Mouse (Mus musculus) left cerebral cortex, adult 8-10 months (tissue): ENCODE measurements around the gene Htra3. TPM values are rescaled to one million over a fixed set of nuclear protein-coding genes. Genes with fewer than 3 reads are reported as not detected.

Source experiments
- DNase-seq, 2 experiments: peaks; one replicate each; pipeline ENCODE4 v3.0.0; 2022; ENCODE audit warnings: low spot score in 2 of 2
- total RNA-seq, 4 experiments: library from RNA; stranded (reverse); gene quantifications; 2 replicates each; pipeline ENCODE4 v1.2.4; 2022

The Htra3 gene
- total RNA-seq, 4 experiments from 2014 or later, result 7.0 to 8.3 (median 7.9) TPM

- DNase-seq, result no peak
These were observed 62.6 kb downstream of the Htra3 start for GRCm38 (mm10) chr5:35616943-35617342.

DNA sequence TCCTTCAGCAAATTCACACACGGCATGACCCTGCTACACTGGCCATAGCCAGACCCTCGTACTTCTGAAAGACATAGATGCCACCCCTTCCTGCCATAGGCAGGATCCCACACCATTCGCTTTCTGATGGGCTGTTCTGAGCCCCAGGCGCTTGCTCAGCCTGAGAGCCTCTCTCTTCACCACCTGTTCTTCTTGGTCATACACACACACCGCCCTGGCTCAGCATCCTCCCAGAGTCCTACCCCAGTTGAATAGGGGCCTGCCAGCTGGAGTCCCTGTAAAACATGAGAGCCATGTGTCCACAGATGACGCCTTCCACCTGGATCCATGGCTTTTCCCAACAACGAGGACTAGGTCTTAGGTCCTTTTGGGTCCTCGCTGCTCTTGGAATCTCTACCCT lies 66.9 kb downstream of the Htra3 start:
- no peak for DNase-seq

DNA sequence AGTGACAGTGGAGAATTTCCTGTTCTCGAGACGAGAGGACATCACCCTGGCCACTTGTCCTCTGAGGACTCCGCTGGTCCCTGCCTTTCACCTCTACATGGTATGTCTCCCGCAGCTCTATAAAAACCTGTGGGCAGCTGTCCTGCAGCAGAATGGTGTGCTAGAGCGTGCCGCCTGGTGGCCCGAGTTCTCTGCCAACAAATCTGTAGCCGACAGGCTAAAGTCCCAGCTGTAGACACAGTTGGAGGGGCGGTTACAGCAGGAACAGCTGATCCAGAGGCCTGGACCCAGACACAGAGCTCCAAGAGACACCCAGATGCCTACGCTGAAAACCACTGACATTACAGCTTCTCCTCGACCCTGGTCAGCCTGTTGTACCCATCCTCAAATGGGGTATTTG lies 67.7 kb downstream of the Htra3 start:
- no peak for DNase-seq

GRCm38 (mm10) chr5:35611170-35611569 lies 68.4 kb downstream of the Htra3 start:
- no peak for DNase-seq

DNA sequence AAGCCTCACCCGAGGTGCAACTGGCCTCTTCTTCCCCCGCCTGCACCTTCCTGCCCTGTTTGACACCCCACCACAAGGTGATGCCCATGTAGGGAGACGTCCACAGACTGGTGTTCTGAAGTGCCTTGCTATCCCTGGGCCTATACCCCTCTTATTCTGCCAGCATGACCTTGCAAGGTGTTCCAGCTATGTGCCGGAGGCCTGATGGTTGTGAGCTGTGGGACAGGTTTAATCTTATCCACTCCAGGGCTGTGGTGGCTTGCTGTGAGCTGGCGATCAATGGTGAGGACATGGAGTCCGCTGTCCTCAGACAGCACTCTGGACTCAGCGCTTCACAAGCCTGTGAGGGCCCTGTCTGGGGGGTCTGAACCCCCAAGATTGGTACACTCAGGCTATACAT lies 69.2 kb downstream of the Htra3 start:
- DNase-seq, result no peak

DNA sequence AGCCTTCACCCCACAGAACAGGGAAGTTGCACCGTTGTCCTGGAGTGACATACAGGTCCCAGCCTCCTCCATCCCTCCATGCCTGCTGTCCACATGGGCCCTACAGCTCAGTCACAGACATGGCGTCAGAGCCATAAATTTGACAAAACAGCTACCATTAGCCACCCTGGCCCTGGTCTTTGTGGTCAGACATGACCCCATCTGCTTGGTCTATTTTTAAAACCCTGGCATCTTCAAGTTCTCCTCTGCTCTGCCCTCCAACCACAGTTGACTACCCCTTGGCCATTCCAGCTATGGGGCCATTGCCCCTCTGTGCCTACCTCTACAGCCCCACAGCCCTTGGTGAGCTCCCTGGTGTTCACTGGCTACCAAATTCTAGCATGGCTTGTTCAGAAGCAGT lies 69.6 kb downstream of the Htra3 start:
- no peak for DNase-seq

- no peak for DNase-seq
These were observed 70.2 kb downstream of the Htra3 start for GRCm38 (mm10) chr5:35609381-35609780.

DNA sequence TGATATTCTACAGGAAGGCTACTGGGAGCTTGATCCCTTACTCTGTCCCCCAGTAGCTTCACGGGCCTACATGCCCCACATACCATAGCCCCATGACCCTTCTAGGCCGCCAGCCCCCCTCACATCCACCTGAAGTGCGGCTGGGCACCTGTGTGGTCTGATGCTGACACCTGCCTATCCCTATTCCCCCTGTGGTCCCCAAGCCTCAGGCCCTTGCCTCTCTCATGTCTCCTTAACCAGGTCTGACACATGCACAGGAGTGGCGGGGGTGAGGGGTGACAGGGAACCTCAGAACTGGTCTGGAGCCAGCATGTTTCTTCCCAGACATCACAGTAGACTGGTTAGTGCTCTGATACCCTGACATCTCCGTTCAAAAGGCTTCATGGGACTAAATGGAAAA lies 71.0 kb downstream of the Htra3 start:
- no peak for DNase-seq

- no peak for DNase-seq
These were observed 71.8 kb downstream of the Htra3 start for GRCm38 (mm10) chr5:35607784-35608183.

- no peak for DNase-seq
These were observed 72.8 kb downstream of the Htra3 start for GRCm38 (mm10) chr5:35606800-35607199.

- no peak for DNase-seq
These were observed 74.2 kb downstream of the Htra3 start for GRCm38 (mm10) chr5:35605355-35605754.

Other genes with a start within 250 kb of the Htra3 start
- gene Cpz, start 154.1 kb downstream of the Htra3 start, total RNA-seq, result under 1 TPM; 0.14 to 0.51 (median 0.20) TPM
- gene Trmt44, start 104.7 kb downstream of the Htra3 start, total RNA-seq, result 1 to 10 TPM; 7.2 to 7.9 (median 7.5) TPM
- gene Acox3, start 96.7 kb downstream of the Htra3 start, total RNA-seq, result 10 to 100 TPM; 36.4 to 40.2 (median 37.8) TPM
- gene Sh3tc1, start 60.2 kb upstream of the Htra3 start, total RNA-seq, result 1 to 10 TPM; 1.6 to 5.9 (median 3.3) TPM
- 100 to 1,000 TPM; 168 to 199 (median 195) TPM for gene Ablim2, start 78.1 kb upstream of the Htra3 start, total RNA-seq
- 10 to 100 TPM; 26.8 to 30.0 (median 29.3) TPM for gene Afap1, start 213.5 kb upstream of the Htra3 start, total RNA-seq